Mouse (Mus musculus): ENCODE results near the gene Tuft1.
"Not testable (repeated sequence)": the region's sequence is repeated elsewhere in the genome, so short reads cannot be mapped to it uniquely, and the experiment has no call there.

DNA sequence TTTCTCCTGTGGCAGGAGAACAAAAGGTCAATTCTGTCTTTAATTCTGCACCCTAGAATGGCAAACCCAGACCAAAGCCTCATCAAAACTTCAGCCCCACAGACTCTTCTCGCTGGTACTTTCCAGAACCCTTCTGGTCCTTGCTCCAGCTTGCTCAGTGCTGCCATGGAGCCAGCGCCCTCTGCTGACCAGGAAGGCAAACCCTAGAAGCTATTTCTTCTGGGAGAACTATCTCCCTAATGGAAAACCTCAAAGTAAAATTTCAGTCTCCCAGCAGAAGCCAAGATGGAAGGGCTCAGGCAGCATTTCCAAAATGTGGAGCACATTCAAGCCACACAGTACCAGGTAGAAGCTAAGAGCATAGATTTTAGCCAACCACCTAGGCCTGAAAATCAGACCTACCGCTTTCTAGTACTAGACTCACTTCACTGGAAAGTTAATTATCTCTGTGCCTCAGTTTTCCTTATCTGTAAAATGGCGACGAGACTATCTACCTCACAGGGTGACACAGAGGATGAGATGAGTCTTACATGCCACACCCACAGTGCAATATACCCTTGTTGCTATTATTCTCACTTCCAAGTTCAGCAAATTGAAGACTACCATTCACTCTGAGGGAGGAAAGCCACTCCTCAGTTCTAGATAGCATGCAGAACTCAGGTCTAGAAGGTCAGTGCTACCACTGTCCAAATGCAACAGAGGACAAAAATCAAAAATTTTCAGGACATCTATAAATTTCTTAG, 6.6 kb upstream of the Tuft1 start:
- TF ChIP-seq POLR2A, EP300 (IDR thresholded peaks at IDR 0.05; ENCODE audit: insufficient read depth, low read depth, low read length): not testable (repeated sequence)
- TF ChIP-seq CTCF (IDR thresholded peaks at IDR 0.05) = peak; percentile 36

Data from heart, adult 2 months (tissue).